In genomic region chr2:129243005-129243404, GRCm38 (mm10) we compare ENCODE assay signal across 21 mouse cellular contexts. TPM values are rescaled to one million over a fixed set of nuclear protein-coding genes. Genes with fewer than 3 reads are reported as not detected.
A peak's percentile ranks its signal among the peaks of the same experiment; 100 is the strongest.
DNase-seq lines count a peak whose midpoint lies in the region; ATAC-seq and TF ChIP-seq lines count a peak whose summit lies in the region.
"Had no signal": no experiment of that assay in that cellular context is flagged by ENCODE, and none has a peak within 500 bp of the region (broad histone marks: within the 10 kb centered on the region; RNA-seq: fewer than 3 reads in every experiment).

No protein-coding gene starts in this region.

- no peaks in the 10 kb centered on the region for H3K27me3 ChIP-seq in heart, embryonic 10.5 days (ENCODE audit: insufficient read depth, poor library complexity, severe bottlenecking)
- H3K27me3 ChIP-seq in midbrain, embryonic 11.5 days (ENCODE audit: control insufficient read depth, insufficient read depth, low read length): no peaks in the 10 kb centered on the region
- no peaks in the 10 kb centered on the region for H3K27me3 ChIP-seq in midbrain, embryonic 15.5 days (replicated peaks)
- no peaks in the 10 kb centered on the region for H3K27me3 ChIP-seq in liver, postnatal 0 days (ENCODE audit: insufficient read depth, low read length)
- H3K27me3 ChIP-seq in hindbrain, postnatal 0 days (ENCODE audit: insufficient read depth, low read length): no peaks in the 10 kb centered on the region
- H3K27me3 ChIP-seq: embryonic facial prominence, embryonic 12.5 days; forebrain, embryonic 13.5 days; heart, embryonic 15.5 days; hindbrain, embryonic 15.5 days; intestine, embryonic 15.5 days; lung, embryonic 15.5 days; neural tube, embryonic 15.5 days had no signal

- intact Hi-C loops in heart, postnatal 36 days (cut with DNase I): no loop called here

- peaks cover 51% of the 10 kb centered on the region for H3K4me1 ChIP-seq in heart, embryonic 10.5 days
- no peaks in the 10 kb centered on the region for H3K4me1 ChIP-seq in midbrain, embryonic 11.5 days (ENCODE audit: control insufficient read depth, insufficient read depth, low read length)
- H3K4me1 ChIP-seq in midbrain, embryonic 15.5 days: no peaks in the 10 kb centered on the region
- peaks cover 39% of the 10 kb centered on the region for H3K4me1 ChIP-seq in liver, postnatal 0 days (ENCODE audit: insufficient read depth)
- no peaks in the 10 kb centered on the region for H3K4me1 ChIP-seq in hindbrain, postnatal 0 days (ENCODE audit: insufficient read depth, low read length)
- H3K4me1 ChIP-seq: forebrain, embryonic 13.5 days; hindbrain, embryonic 15.5 days; neural tube, embryonic 15.5 days had no signal

- no peak overlapping the region for H3K4me2 ChIP-seq in midbrain, embryonic 11.5 days
- H3K4me2 ChIP-seq in midbrain, embryonic 15.5 days: no peak overlapping the region
- no peak overlapping the region for H3K4me2 ChIP-seq in liver, postnatal 0 days (ENCODE audit: low read depth, low read length)
- H3K4me2 ChIP-seq in hindbrain, postnatal 0 days (ENCODE audit: low read depth, low read length): no peak overlapping the region
- H3K4me2 ChIP-seq: embryonic facial prominence, embryonic 12.5 days; forebrain, embryonic 13.5 days; heart, embryonic 15.5 days; hindbrain, embryonic 15.5 days; intestine, embryonic 15.5 days; lung, embryonic 15.5 days; neural tube, embryonic 15.5 days had no signal

- no peak for TF ChIP-seq EP300 in liver, postnatal 0 days (IDR thresholded peaks at IDR 0.05; ENCODE audit: low read depth)

- WGBS in heart, embryonic 10.5 days: 74% methylated on average over 4 of the region's 4 CpGs
- 93% methylated on average over 4 of the region's 4 CpGs for WGBS in midbrain, embryonic 11.5 days
- WGBS in midbrain, embryonic 15.5 days: 89% methylated on average over 4 of the region's 4 CpGs
- WGBS in liver, postnatal 0 days (ENCODE audit: insufficient replicate concordance): 62% methylated on average over 4 of the region's 4 CpGs
- 92% methylated on average over 4 of the region's 4 CpGs for WGBS in hindbrain, postnatal 0 days

- peak; percentile 70 for DNase-seq in heart, embryonic 10.5 days (ENCODE audit: low spot score)
- no peak for DNase-seq in heart, postnatal 36 days
- DNase-seq in midbrain, embryonic 11.5 days (ENCODE audit: low spot score, missing footprints): peak; percentile 26
- no peak for DNase-seq in liver, postnatal 0 days
- DNase-seq in hindbrain, postnatal 0 days (ENCODE audit: low spot score): no peak
- no peak for DNase-seq in MN1 (ENCODE audit: low spot score)
- DNase-seq: cerebellum, postnatal 14 days; lung, postnatal 36 days; thymus, adult 18-20 months; thymus, postnatal 4 days had no signal

- H3K4me3 ChIP-seq in heart, embryonic 10.5 days: no peak overlapping the region
- H3K4me3 ChIP-seq in midbrain, embryonic 11.5 days (ENCODE audit: low read depth, low read length): no peak overlapping the region
- H3K4me3 ChIP-seq in midbrain, embryonic 15.5 days: no peak overlapping the region
- no peak overlapping the region for H3K4me3 ChIP-seq in liver, postnatal 0 days (ENCODE audit: low read depth, low read length)
- no peak overlapping the region for H3K4me3 ChIP-seq in hindbrain, postnatal 0 days (ENCODE audit: low read length)
- H3K4me3 ChIP-seq: embryonic facial prominence, embryonic 12.5 days; erythroblast, embryonic 14.5 days; forebrain, embryonic 13.5 days; heart, embryonic 15.5 days; hindbrain, embryonic 15.5 days; intestine, embryonic 15.5 days; lung, embryonic 15.5 days; midbrain, embryonic 10.5 days; neural tube, embryonic 15.5 days had no signal

- peak overlapping the region; percentile 77 for H3K27ac ChIP-seq in heart, embryonic 10.5 days
- no peak overlapping the region for H3K27ac ChIP-seq in midbrain, embryonic 11.5 days (ENCODE audit: low read depth, low read length)
- no peak overlapping the region for H3K27ac ChIP-seq in midbrain, embryonic 15.5 days
- H3K27ac ChIP-seq in liver, postnatal 0 days (ENCODE audit: low read depth): peak overlapping the region; percentile 86
- no peak overlapping the region for H3K27ac ChIP-seq in hindbrain, postnatal 0 days
- H3K27ac ChIP-seq: embryonic facial prominence, embryonic 12.5 days; forebrain, embryonic 13.5 days; hindbrain, embryonic 15.5 days; intestine, embryonic 15.5 days; lung, embryonic 15.5 days; midbrain, embryonic 10.5 days; neural tube, embryonic 15.5 days had no signal

- H3K36me3 ChIP-seq in heart, embryonic 10.5 days: no peaks in the 10 kb centered on the region
- H3K36me3 ChIP-seq in midbrain, embryonic 11.5 days (ENCODE audit: control insufficient read depth, insufficient read depth, low read length): no peaks in the 10 kb centered on the region
- no peaks in the 10 kb centered on the region for H3K36me3 ChIP-seq in midbrain, embryonic 15.5 days (replicated peaks)
- H3K36me3 ChIP-seq in liver, postnatal 0 days (replicated peaks; ENCODE audit: insufficient read depth, low read length): no peaks in the 10 kb centered on the region
- no peaks in the 10 kb centered on the region for H3K36me3 ChIP-seq in hindbrain, postnatal 0 days (ENCODE audit: insufficient read depth, low read length)
- H3K36me3 ChIP-seq: embryonic facial prominence, embryonic 12.5 days; heart, embryonic 15.5 days; hindbrain, embryonic 15.5 days; intestine, embryonic 15.5 days; lung, embryonic 15.5 days; midbrain, embryonic 10.5 days; neural tube, embryonic 15.5 days had no signal

- H3K9me3 ChIP-seq in heart, embryonic 10.5 days: no peaks in the 10 kb centered on the region
- no peaks in the 10 kb centered on the region for H3K9me3 ChIP-seq in midbrain, embryonic 11.5 days (ENCODE audit: control insufficient read depth, low read length)
- H3K9me3 ChIP-seq in midbrain, embryonic 15.5 days: no peaks in the 10 kb centered on the region
- H3K9me3 ChIP-seq in liver, postnatal 0 days (ENCODE audit: low read length): no peaks in the 10 kb centered on the region; the same call in 1 of the 2 replicates
- no peaks in the 10 kb centered on the region for H3K9me3 ChIP-seq in hindbrain, postnatal 0 days (ENCODE audit: low read length)
- H3K9me3 ChIP-seq: embryonic facial prominence, embryonic 12.5 days; forebrain, embryonic 13.5 days; heart, embryonic 15.5 days; hindbrain, embryonic 15.5 days; intestine, embryonic 15.5 days; lung, embryonic 15.5 days; midbrain, embryonic 10.5 days; neural tube, embryonic 15.5 days had no signal

- no peak overlapping the region for H3K9ac ChIP-seq in midbrain, embryonic 11.5 days (ENCODE audit: low read length)
- no peak overlapping the region for H3K9ac ChIP-seq in midbrain, embryonic 15.5 days
- H3K9ac ChIP-seq in liver, postnatal 0 days (replicated peaks): no peak overlapping the region; the same call in 1 of the 2 replicates
- no peak overlapping the region for H3K9ac ChIP-seq in hindbrain, postnatal 0 days (replicated peaks; ENCODE audit: low read length)
- H3K9ac ChIP-seq: embryonic facial prominence, embryonic 12.5 days; forebrain, embryonic 13.5 days; heart, embryonic 15.5 days; hindbrain, embryonic 15.5 days; intestine, embryonic 15.5 days; lung, embryonic 15.5 days; neural tube, embryonic 15.5 days had no signal

- no peak for ATAC-seq in midbrain, embryonic 11.5 days (ENCODE audit: low FRiP score)
- no peak for ATAC-seq in midbrain, embryonic 15.5 days (replicated peaks)
- peak; percentile 25 for ATAC-seq in liver, postnatal 0 days
- no peak for ATAC-seq in hindbrain, postnatal 0 days
- ATAC-seq: forebrain, embryonic 13.5 days; intestine, embryonic 15.5 days had no signal

- TF ChIP-seq CTCF in liver, postnatal 0 days (IDR thresholded peaks at IDR 0.05; ENCODE audit: low read depth): no peak
- no peak for TF ChIP-seq CTCF in hindbrain, postnatal 0 days (IDR thresholded peaks at IDR 0.05; ENCODE audit: low read depth)

RNA-seq across cellular contexts. Expression of gene Slc20a1, which starts 44.4 kb away (rescaled TPM):
- 41.6 and 41.8 TPM in 2 replicates for polyA plus RNA-seq in heart, embryonic 10.5 days (2016; fragmentation: Nextera tagmentation; extraction: Ambion mirVana)
- total RNA-seq in heart, postnatal 36 days (2021): 10 to 100 TPM in 1 of 2 experiments, 1 to 10 TPM in 1; 9.3 to 13.6 TPM
- 53.3 and 62.5 TPM in 2 replicates for polyA plus RNA-seq in midbrain, embryonic 11.5 days (2014; fragmentation: Nextera tagmentation; extraction: Ambion mirVana)
- 57.4 and 60.4 TPM in 2 replicates for polyA plus RNA-seq in midbrain, embryonic 15.5 days (2015; fragmentation: Nextera tagmentation; extraction: Ambion mirVana)
- 20.2 and 24.9 TPM in 2 replicates for polyA plus RNA-seq in liver, postnatal 0 days (2015; fragmentation: Nextera tagmentation; extraction: Ambion mirVana)
- 63.0 and 63.5 TPM in 2 replicates for total RNA-seq in hindbrain, postnatal 0 days (2014; rRNA removed)
- polyA plus RNA-seq in hindbrain, postnatal 0 days (2015; fragmentation: Nextera tagmentation; extraction: Ambion mirVana): 40.6 and 41.6 TPM in 2 replicates

RNA-seq across cellular contexts. Expression of gene Ckap2l, which starts 54.0 kb away (rescaled TPM):
- polyA plus RNA-seq in heart, embryonic 10.5 days (2016; fragmentation: Nextera tagmentation; extraction: Ambion mirVana): 48.4 and 50.4 TPM in 2 replicates
- under 1 TPM; 0.73 to 0.86 TPM for total RNA-seq in heart, postnatal 36 days (2021)
- 92.0 and 96.9 TPM in 2 replicates for polyA plus RNA-seq in midbrain, embryonic 11.5 days (2014; fragmentation: Nextera tagmentation; extraction: Ambion mirVana)
- polyA plus RNA-seq in midbrain, embryonic 15.5 days (2015; fragmentation: Nextera tagmentation; extraction: Ambion mirVana): 6.7 and 8.8 TPM in 2 replicates
- 12.3 and 13.2 TPM in 2 replicates for polyA plus RNA-seq in liver, postnatal 0 days (2015; fragmentation: Nextera tagmentation; extraction: Ambion mirVana)
- 9.2 and 9.7 TPM in 2 replicates for total RNA-seq in hindbrain, postnatal 0 days (2014; rRNA removed)
- polyA plus RNA-seq in hindbrain, postnatal 0 days (2015; fragmentation: Nextera tagmentation; extraction: Ambion mirVana): 8.9 and 12.0 TPM in 2 replicates
- total RNA-seq: gastrocnemius, adult 18-20 months had no signal

Comparison
In these comparisons a context has a peak if more than half of its experiments do, and no peak if none do; other contexts are left out.
1. DNase-seq: peak in heart, embryonic 10.5 days (single experiment) and midbrain, embryonic 11.5 days (single experiment); none in heart, postnatal 36 days (0 of 2), liver, postnatal 0 days (single experiment), hindbrain, postnatal 0 days (single experiment) and MN1 (single experiment).
2. H3K27ac ChIP-seq: peak in heart, embryonic 10.5 days (single experiment) and liver, postnatal 0 days (single experiment); none in midbrain, embryonic 11.5 days (single experiment), midbrain, embryonic 15.5 days (single experiment) and hindbrain, postnatal 0 days (single experiment).